Mouse (Mus musculus) adrenal gland, postnatal 14 days (tissue): ENCODE data around the gene Fcor. TPM values are rescaled to one million over a fixed set of nuclear protein-coding genes. Genes with fewer than 3 reads are reported as not detected.
A peak's percentile ranks its signal among the peaks of the same experiment; 100 is the strongest.

Source experiments
- DNase-seq: peaks from one replicate; pipeline ENCODE4 v3.0.0; 2021; ENCODE audit warnings: mixed read lengths
- long read RNA-seq, 2 experiments: library from polyadenylated mRNA; stranded (forward); transcript quantifications; one replicate each; pipeline ENCODE4 v2.0.0; 2021
- total RNA-seq: library from RNA; stranded (reverse); gene quantifications from 2 replicates; pipeline ENCODE4 v1.2.3, GENCODE M21; 2021

Gene Fcor
- total RNA-seq, result 26.9 and 29.5 TPM in 2 replicates
- long read RNA-seq, experiment 1, transcript Fcor-201 (2 exons, 392 nt), result major isoform, 23 of 23 reads
- long read RNA-seq, experiment 1, partial matches to known transcripts, result 0 of 23 reads
- long read RNA-seq, experiment 1, other reads (novel, unspliced or antisense), result 0 of 23 reads
- long read RNA-seq, experiment 2, transcript Fcor-201 (2 exons, 392 nt), result major isoform, 19 of 20 reads
- long read RNA-seq, experiment 2, partial matches to known transcripts, result 0 of 20 reads
- long read RNA-seq, experiment 2, other reads (novel, unspliced or antisense), result 1 of 20 reads

DNA sequence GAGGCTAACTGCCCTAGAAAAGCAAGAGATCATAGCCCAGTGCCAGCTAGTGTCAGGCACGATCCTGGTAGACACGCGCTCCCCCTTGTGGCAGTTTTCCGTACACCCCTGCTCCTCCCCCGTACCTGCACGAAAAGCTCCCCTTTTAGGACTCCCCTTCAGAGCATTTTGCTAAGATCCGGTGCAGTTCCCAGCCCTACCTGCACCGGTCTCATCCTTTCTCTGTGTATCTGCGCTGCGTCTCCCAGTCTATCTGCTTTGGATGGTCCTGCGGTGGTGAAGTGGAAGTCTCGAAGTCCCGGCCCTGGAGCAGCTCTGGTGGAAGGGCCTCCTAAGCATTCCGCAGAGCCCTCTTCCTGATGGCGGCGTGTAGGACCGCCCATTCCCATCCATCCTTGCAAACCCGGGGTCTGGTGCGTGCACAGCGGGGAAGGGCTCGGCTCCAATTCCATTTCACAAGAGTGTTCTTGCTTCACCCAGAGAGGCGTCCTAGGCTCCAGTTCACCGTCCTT is at the start of gene Fcor:
Gene Fcor (minus strand): TSS at position 383 of the 512 bp plus-strand sequence.
- DNase-seq, result peak; percentile 91

DNA sequence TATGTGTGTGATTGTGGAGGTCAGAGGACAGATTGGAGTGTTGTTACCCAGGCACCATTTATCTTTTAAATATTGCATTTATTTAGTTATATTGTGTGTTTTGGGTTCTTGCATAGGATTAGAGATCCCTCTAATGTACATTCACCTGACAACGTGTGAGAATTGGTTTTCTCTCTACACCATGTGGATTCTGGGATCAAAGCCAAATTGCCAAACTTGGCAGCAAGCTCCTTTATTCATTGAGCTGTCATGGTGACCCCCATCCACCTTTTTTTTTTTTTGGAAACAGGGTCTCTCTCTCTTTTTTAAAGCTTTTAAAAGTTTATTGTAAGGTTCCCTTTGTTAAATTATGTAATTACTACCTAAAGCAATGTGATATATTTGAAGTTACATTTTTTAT is 48.9 kb upstream of the Fcor start:
- DNase-seq, result no peak

DNA sequence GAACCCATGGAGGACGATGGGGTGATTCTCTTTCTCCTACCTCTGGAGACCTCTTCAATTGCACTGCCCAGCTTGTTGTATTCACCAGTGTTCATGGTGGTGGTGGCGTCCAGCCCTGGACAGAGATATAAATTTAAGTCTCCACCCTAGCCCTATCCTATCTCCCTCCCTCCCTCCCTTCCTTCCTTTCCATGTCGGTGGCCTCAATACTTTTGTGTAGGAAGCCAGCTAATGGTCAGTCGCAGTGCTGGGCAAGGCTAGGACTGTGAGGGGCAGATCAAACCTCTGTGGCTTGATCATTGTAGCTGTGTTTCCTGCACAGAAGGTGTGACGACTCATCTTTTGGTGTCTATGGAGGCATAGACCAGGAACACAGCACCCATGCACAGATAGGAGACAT is 48.4 kb upstream of the Fcor start, which contains the start of gene Clec4g:
Gene Clec4g (minus strand): TSS at position 101 of the 400 bp plus-strand sequence.
- no peak for DNase-seq

DNA sequence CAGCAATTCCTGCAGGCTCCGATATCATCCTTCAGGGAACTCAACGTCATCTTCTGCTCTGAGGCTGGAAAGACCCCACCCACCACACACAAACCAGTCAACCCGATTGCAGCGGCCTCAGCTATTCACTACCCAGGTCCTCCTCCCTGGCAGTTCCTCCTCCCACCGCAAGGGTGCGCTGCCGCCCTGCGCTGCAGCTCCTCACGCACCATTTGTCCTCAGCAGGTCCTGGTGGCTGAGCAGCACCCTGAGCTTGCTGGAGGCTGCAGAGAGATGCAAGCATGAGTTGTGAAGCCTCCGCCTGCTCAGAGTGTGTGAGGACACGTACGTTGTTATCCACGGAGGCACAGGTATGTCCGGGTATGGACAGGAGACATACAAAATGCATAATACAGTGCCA is 46.4 kb upstream of the Fcor start:
- peak; percentile 84 for DNase-seq

DNA sequence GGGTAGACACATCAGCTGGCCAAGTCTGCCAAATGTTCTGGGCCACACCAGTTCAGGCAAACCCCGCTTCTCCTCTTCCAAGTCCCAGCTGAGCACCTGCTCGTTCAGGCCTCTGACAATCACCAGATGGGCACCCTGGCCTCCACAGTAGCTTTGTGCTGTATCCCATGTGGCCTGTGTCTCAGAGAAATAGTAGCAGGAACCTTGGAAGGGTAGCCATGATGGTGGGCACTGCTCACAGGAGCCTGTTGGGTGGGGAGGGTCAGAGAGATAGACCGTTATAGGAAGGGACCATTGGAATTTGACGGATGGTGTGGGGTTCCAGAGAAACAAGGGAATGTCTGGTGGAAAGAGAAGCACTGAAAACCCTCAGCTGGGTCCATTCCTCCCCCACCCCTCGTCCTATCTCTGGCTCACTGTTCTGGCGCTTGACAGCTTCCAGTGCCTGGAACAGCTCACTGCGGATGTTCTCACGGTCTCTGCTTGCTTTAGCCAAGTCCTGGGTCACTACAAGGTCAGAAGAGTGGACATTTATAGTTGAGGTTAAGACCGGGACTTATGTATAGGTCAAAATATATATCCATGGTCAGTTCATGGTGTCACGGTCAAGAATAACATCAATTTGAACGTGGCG is 45.3 kb upstream of the Fcor start:
- no peak for DNase-seq

DNA sequence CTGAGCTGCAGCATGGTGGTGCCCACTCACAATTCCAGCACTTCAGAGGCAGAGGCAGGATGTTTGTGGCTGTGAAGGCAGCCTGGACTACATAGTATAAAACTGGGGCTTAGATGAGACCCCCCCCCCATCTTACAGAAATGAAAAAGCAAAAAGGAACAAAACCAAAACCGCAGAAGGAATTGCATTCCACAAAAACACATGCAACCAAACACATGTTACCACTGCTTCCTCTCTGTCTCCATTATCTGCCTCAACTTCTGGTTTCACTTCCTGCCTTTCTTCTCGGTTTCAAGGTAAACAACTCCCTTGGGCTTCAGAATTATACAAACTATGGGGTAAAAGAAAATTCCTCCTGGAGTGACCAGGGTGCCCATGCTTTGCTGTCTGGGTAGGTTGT is 39.5 kb upstream of the Fcor start:
- no peak for DNase-seq

DNA sequence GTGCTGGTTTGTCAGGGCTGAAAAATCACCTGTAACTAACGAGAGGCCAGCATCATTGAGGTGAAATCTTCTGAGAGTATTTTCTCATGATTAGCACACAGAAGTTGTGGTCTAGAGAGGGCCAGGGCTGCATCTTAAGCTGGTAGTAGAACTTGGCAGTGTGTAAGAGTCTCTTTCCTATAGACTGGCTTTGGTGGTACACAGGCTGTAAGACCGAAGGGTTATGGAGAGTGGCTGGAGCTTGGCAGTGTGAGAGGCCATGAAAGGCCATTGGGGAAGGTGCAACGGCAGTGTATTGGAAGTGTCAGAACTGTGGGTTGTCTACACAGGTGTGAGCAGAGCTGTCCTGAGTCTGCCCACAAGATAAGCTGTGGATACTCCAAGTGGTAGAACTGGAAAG is 38.1 kb upstream of the Fcor start:
- DNase-seq, result no peak

DNA sequence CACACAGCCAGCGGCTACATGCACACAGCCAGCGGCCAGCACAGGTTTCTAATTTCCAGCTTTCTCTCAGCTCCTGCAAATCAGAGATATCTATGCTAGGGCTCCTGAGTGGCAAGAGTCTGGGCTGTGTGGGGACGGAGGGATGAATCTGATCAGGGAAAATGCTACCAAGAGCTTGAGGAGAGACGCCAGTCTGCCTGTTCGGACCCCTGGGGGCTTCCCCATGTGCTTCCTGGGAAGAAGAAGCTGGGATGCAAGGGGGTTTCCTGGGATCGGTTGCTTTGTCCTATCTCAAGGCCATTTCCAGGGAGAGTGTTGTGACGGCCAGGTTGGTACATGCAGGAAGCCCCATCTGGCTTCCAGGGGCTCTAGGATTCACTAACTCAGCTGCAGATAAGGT is 35.4 kb upstream of the Fcor start:
- no peak for DNase-seq

DNA sequence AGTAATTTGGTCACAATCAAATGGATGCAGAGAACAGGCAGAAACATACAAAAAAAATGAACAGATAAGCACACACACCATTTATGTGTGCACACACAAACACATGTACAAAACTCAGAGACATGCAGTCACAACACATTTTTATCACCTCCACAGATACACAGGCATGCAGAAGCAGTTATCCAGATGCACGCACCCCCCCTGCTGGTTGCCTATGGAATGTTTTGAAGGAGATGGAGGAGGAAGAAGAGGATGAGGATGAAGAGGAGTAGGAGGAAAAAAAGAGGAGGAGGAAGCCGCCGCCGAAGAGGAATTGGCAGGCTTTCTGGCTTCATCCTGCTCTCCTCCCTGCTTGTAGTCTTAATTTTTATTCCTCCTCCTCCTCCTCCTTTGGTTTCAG is 33.5 kb upstream of the Fcor start:
- DNase-seq, result peak; percentile 21

- no peak for DNase-seq
Measured at GRCm38 (mm10) chr8:3701491-3701890, 29.3 kb upstream of the Fcor start.

- DNase-seq, result no peak
Measured at GRCm38 (mm10) chr8:3694121-3694520, 22.0 kb upstream of the Fcor start, which contains the start of gene Fcer2a. TSS of gene Fcer2a (minus strand) at chr8:3694175.

DNA sequence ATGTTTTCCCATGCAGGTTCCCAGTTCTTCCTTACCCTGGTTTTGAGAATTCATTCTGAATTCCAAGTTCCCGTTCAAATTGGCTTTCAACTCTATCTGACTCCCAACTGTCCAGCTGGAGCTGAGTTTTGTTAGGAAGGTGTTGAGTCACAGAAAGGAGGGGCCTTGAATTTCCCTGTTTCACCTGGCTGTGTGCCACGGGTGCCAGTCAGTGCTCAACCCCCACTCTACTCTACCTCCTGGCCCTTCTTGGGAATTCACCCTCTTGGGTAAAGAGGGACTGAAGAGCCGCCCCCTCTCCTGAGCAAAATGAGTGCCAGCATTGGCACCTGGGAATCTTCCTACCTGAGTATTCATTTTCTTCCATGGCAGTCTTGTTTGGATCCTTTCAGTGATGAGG is 18.6 kb upstream of the Fcor start:
- peak; percentile 55 for DNase-seq

DNA sequence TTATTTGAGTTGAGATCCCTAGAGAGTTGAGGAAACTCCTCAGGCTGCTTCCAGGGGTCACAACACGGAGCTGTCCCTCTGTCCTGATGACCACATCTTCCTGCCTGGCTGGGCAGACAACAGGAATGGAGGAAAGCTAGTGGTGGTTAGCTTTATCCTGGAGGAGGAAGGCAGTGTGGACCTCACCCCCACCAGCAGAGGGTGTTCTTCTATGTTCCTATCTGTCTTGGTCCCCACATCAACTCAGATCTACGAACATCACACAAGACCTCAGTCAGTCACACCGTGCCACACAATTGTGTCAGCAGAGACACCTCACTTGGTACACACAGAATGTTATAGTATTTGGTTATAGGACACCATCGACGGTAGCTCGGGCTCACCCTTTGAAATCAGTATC is 15.4 kb upstream of the Fcor start:
- peak; percentile 1 for DNase-seq

- DNase-seq, result no peak
Measured at GRCm38 (mm10) chr8:3685422-3685821, 13.3 kb upstream of the Fcor start.

- DNase-seq, result peak; percentile 1
Measured at GRCm38 (mm10) chr8:3684530-3684929, 12.4 kb upstream of the Fcor start.

DNA sequence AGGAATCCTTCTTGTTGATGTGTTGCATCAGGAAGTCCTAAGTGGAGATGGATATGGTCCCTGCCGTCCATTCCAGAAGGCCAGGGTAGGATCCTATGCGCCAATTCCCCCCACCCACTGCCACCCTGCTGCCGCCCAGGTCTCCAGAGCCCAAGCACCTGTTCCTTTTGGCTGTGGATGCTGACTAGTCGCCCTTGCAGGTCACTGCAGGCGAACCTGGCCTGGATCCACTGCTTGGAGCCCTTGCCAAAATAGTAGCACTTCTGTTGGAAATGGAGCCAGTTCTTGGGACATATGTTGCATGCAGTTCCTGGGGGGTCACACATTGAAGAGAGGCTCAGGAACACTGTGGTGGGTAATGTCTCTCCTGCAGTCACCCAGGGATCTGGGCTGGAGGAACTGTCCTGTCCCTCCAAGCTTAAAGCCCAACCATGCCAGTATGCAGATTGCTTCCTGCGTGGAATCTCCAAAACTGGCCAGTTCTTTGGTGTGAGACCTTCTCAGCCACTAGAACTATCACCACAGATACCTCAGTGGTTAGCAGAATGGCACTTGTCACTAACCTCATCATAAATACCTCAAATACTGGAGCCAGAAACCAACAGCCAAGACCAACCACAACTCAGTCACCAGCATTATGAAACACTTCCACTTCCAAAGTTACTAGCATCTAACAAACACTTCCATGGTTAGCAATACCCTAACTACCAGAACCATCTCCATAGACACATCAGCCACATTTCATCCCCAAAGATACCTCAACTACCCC is 11.4 kb upstream of the Fcor start:
- DNase-seq, result peak; percentile 48

DNA sequence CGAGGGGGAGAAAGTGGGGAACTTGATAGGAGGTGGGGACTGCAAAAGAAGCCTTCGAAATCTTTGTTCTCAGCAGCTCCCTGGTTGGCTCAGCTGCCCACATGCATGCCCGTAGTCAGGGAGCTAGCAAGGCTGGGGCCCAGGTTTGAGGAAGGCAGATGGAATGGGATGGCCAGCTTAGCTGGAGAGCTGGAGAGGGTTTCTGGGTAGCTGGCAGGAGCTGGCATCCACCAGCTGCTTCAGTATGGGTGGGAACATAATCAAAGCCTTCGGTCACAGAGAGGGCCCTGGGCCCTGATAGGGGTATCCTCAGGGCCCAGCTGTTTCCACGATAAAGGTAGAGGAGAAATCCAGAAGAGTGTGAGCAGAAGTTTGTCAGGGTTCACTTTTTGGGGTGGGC is 10.3 kb upstream of the Fcor start:
- no peak for DNase-seq

GRCm38 (mm10) chr8:3679656-3680055 is 7.5 kb upstream of the Fcor start:
- DNase-seq, result no peak

- peak; percentile 4 for DNase-seq
Measured at GRCm38 (mm10) chr8:3679236-3679635, 7.1 kb upstream of the Fcor start.

DNA sequence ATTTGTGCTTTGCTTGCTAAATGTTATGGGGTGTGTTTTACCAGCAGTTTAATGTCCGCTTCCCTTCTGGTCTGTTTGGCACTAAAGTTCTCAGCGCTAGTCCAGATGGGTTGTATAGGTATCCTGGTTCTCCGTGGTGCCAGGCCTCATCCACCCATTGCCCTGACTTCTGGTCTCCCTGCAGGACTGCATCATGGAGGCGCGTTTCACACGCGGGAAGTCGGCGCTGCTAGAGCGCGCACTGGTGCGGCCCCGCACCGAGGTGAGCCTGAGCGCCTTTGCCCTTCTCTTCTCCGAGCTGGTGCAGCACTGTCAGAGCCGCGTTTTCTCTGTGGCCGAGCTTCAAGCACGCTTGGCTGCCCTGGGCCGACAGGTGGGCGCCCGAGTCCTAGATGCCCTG is 6.7 kb upstream of the Fcor start:
- peak; percentile 4 for DNase-seq

DNA sequence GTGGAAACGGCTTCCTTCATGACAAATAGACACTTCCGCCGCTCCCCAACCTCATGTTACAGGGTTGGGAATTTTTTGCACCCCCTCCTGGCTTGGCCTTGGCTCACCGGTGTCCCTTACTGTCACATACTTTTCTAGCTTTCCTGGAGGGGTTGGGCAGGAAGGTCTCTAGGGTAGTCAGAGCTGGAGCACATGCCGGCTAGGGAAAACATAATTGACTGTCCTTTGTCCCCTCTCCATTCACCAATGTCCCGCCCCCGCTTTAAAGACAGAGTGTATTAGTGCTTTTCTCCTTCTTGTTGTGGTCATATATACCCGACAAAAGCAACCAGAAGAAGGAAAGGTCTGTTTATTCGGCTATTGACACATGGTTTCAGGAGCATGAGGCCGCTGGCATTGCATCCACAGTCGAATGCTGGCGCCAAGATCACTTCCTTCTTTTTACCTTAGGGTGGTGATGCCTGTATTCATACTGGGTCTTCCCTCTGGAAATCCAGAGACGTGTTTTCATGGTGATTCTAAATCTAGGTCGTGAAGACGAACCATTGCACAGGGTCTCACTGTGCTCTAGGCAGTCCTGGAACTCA is 4.9 kb upstream of the Fcor start:
- DNase-seq, result peak; percentile 52

DNA sequence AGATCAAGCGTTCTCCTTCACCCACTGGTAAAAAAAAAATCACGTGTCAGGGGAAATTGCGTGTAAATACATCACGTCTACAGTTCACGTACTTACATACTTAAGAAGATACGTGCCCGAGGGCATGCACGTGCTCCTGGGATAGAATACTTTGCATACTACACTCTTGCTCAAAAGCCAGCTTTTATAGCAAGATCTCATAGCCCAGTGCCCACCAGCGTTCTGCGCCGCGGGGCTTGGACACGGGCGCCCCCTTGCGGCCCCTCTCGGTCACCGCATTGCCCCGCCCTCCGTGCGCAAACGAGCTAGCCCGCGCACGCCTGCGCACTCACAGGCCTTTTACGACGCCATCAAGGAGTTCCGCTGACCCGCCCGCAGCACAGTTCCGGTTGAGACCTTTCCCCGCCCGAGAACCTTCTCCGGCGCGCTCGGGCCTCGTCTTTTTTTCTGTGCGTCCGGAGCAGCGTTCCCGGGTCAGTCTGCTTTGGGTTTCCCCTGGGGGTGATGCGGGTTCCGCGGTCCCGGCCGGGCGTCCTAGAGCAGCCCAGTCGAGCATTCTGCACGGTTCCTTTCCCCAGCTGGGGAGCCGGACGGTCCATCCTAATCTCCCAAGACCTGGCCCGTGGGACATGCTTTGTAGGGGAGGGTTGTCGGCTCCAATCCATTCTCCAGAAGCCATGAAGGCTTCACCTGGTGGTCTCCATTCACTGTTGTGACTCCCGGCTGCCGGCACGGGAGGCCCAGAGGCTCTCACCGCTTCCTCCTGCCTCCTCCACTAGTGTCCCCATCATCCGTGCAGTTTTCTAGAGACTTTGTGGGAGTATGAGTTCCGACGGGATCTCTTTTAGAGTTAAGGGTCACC is 4.2 kb upstream of the Fcor start, which contains the start of gene Trappc5:
Gene Trappc5 (plus strand): TSS at position 169 of the 862 bp plus-strand sequence.
- peak; percentile 96 for DNase-seq
